Mouse (Mus musculus) c-Kit-negative CD71-positive TER-119-positive erythroid progenitor cells, embryonic 14.5 days (primary cell): Measurements from ENCODE around the gene Atp1a4.

Source experiments
- DNase-seq: peaks from one replicate; pipeline ENCODE4 v3.0.0-alpha.2; 2013; ENCODE audit warnings: low read depth, low spot score

Atp1a4 gene

DNA sequence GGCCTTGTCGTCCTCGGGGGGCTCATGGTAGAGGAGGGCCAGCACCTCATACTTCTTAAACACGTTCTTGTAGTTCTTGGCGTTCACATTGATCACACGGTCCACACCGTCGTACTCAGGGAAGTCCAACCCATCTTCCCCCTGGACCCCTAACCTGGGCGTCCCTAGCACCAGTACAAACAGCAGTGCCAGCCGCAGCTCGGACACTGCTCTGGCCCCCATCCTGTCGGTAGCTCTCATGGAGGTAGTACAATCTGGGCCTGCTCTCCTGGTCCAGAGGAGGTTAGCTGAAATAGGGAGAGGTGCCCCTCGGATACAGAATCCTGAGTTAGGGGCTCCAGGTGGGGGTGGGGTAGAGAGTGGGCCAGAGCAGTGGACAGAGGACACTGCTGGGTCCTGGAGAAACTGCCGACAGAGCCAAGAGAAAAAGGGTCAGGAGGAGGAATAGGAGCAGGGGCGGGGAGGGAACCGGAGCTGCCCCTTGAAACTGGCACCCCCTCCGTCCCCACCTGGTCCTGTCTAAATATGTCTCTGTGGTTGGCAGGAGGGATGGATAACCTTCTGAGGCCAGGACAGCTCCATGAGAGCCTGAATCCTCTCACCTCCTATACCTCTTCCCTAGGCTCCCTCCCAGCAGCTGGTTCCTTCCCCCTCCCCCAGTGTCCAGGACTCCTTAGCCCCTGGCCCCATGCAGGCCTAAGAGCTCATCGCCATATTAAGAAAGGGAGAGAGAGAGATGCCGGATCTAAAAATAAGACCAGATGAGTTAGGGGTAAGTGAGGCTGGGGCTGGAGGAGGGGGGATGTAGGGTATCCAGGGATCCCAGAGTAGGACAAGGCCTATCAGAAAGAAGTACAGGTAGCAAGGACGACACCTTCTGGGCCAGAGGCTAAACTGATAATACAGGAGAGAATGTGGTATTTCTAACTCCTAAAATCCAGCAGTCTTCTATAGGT is 38.5 kb downstream of the Atp1a4 start, which contains the start of gene Casq1:
Casq1 (minus strand) TSS at position 418 of the 956 bp plus-strand sequence.
- DNase-seq, result no peak

DNA sequence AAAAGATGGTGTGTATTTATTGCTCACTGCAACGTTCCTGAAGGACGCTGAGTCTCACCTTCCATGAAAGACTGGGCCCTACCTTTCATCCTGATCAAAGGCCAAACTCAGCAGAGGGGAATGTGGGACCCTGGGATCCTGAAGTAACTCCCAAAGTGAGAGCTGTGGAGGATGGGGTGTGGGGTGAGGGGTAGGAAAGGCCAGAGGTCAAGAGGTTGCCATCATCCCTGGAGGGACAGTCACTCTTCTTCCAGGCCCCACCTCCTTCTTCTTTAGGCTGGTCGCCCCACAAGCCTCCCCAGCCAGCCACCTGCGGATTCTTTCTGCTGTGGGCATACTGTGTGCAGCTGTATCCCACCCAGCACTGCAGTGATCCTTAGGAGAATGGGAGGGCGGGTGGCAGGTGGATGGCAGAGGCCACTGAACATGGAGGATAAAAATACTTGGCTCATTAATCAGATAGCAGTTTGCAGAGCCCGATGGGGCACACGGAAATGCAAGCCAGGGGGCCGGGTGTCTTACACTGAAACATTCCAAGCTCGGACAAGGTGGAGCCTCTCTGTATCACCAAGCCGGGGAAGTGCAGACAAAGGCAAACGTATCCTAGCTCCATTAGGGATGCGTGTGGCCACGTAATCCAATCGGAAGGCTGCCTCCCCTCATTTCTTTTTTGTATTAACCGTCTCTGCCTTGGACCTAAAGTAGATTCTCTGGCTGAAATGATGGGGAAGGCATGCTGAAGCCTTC is 39.9 kb downstream of the Atp1a4 start:
- no peak for DNase-seq

DNA sequence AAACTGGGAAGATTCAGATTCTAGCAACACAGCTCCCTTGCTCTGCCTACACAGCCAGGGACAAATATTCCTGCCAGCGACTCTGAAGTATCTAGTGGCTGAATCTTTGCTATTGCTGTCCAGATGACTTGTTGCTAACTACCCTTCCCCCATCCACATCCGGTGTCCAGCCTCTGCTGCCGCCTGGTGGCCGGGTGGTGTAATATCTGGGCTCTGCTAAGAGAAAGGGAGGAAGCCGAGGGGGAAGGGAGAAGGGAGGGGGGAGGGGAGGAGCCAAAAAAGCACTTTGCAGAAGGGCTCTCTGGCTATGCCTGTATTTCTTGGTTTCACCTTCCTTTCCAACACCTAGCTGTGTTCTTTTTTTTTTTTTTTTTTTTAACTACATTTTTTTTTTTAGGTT is 41.1 kb downstream of the Atp1a4 start:
- peak; percentile 47 for DNase-seq

- no peak for DNase-seq
These were observed 43.5 kb downstream of the Atp1a4 start for GRCm38 (mm10) chr1:172214748-172215147.

- no peak for DNase-seq
These were observed 44.4 kb downstream of the Atp1a4 start for GRCm38 (mm10) chr1:172213771-172214170.

DNA sequence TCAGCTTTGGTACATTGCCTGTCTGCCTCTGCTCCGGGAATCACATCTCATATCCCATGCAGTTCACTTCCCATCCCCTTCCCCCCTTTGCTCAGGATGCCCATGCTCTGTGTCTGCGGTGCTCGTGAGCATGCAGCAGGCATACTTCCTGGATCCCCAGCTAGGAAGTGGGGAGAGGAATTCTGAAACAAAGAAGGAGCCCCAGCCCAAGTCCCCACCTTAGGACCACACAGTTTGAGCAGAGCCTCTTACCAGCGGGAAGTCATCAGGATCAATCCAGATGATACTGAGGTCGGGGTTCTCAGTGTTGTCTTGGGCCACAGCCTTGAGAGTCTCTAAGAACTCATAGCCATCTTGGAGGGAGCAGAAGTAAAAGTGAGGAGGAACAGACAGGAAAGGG is 45.4 kb downstream of the Atp1a4 start:
- no peak for DNase-seq

DNA sequence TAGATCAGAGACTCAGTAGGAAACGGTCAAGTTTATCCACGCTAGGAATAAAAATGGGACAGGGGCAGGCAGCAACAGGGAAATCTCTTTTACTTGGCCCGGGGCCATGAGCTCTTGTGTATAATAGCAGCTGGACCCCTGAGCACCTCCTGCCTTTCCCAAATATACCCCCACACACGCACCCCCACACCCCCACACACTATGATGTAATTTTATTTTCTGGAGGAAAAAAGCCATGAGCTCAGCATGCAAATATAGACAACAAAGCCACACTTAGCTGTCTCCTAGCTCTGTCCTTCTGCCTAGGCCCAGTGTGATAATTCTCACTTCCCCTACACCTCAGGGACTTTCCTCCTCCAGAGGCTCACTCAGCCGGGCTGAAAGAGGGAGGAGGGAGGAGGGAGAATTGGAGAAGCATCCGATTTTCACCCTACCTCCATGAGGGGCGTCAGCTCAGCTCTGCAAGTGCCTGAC is 51.1 kb downstream of the Atp1a4 start:
- DNase-seq, result no peak

DNA sequence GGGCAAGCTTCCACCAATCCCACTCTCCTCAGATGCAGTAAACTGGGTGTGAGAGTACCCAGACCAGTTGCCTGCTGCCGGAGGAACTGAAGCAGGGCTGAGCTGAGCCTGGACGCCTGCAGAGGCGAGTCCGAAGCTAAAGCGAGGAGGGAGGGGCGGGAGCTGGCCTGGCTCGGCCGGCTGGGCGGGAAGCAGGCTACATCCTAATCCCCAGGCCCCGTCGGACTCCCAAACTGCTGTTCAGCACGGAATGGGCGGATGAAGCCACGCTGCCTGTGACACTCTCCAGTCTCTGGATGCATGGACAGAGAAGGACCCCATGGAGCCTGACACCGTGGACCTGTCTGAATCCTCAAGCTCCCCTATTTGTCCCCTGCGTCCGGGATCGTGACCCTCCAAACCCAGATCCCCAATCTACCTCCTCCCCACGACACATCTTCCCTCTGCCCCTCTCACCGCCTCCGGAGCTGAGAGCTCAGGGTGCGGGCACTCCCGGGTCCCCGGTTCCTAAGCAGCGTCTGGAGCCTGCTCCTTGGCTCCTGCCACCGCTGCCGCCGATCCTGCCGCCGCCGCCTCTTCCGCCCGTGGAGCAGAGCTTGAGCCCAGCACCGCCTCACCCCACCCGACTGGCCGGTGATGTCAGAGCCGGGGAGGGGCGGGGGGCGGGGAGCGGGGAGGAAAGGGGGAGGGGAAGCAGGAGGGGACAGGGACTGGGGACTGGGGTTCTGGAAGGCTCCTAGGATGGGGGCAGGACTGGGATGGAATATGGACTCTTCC is 51.9 kb downstream of the Atp1a4 start, which contains the start of gene Pea15a:
Pea15a (minus strand) TSS at position 664 of the 777 bp plus-strand sequence.
- DNase-seq, result no peak

DNA sequence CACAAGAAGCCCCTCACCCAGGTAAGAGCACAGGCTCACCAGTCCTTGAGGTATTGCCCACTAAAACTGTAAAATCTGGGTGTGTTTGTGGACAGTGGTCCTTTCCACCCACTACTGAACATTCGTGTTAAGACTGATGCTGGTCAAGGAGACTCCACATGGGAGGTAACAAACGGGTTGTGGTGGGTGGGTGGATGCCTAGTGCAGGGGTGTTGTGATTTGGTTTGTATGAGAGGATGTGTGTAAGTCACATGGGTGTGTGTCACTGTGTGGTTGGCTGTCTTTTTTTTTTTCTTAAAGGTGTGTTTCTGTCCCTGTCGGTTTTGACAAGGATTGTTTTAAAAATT is 52.5 kb downstream of the Atp1a4 start:
- DNase-seq, result no peak

- no peak for DNase-seq
These were observed 53.1 kb downstream of the Atp1a4 start for GRCm38 (mm10) chr1:172204814-172205740.

GRCm38 (mm10) chr1:172204033-172204813 is 54.0 kb downstream of the Atp1a4 start:
- no peak for DNase-seq

DNA sequence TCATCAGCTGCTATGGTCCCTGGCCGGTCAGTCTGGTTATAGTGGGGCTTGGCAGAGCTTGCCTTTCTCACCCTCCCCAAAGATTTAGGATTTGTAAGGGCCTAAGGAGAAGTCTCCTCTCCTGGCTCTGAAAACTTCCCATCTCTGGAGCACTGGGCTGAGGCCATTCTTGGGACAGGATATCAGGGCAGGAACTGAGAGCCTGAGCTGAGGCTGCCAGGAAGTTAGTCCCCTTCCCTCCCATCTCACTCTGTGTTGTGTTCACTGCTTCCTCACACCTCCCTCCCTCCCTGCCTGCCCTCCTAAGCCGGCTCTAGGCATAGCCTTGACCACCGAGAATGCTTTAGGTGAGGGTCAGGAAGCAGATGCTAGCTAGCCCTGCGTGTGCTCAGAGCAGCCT is 54.6 kb downstream of the Atp1a4 start:
- no peak for DNase-seq

- no peak for DNase-seq
These were observed 55.2 kb downstream of the Atp1a4 start for GRCm38 (mm10) chr1:172202894-172203522.

GRCm38 (mm10) chr1:172201967-172202880 is 56.0 kb downstream of the Atp1a4 start:
- no peak for DNase-seq

DNA sequence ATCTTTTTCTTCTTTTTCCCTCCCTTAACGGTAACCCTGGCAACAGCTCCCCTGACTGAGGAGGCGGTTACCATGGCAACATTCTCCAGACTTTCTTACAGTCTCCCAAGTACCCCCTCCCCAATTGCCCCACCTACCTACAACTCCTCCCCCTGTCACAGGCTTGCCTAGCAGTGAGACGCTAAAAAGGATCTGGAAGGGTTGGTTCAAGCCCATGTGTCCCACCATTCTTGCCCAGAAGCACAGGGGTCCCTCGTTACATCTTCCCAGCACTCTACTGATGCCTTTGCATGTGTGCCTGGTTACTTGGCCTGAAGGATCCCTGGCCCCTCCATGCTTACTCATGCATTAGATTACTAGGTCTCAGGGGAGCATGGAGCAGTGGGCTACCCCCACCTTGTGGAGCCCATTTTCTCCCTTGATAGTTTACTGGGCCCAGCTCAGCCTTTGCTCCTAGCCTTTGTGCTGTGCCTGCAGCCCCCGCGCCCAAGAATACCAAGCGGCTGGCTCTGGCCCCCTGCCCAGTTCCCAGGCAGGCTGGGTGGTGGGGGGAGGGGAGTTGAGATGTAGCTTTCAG is 57.3 kb downstream of the Atp1a4 start:
- DNase-seq, result no peak

DNA sequence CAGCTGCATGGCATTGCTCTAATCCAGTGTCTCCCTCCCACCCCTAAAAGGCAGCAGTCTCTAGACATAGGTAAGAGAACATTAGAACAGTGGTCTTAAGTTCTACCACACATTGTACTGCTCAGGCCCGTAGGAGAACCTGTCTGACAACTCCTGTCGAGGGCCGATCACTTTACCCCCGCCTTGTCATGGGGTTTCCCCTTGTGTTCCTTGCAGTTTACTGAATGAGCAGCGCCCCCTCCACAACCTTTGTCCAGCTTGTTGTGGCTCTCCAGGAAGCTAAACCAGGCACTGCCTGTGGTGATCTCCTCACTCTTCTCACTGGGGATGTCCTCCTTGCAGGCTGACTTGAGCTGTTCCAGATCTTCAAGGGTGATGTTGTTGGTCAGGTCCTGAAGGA is 58.1 kb downstream of the Atp1a4 start:
- DNase-seq, result no peak

DNA sequence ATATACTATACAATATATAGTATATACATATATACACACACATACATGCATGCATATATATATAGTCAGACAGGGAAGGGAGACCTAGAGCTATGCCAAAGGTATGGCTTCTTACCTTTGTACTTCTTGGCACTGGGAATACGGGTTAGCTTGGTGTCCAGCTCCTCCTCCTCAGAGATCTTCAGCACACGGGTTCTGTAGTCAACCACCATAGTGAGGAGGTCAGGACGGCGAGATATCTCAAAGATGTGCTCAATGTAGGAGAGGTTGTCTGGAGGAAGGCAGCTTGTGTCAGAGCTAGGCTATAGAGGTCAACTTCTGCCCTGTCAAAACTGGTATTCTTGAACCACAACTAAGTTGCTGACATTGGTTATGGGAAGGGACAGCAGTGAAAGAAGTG is 59.2 kb downstream of the Atp1a4 start:
- DNase-seq, result no peak

- DNase-seq, result no peak
These were observed 59.9 kb downstream of the Atp1a4 start for GRCm38 (mm10) chr1:172198316-172198715.
